Mouse (Mus musculus) spleen, adult 2 months (tissue): ENCODE measurements around the gene Slc25a38.

Experiments used
- CTCF ChIP-seq: fragments of 200-500 bp; IDR thresholded peaks from 2 replicates; pipeline ENCODE4 v1.5.1; 2011; ENCODE audit warnings: mild to moderate bottlenecking, inconsistent platforms; ENCODE audit not compliant: insufficient read depth, insufficient read length, insufficient replicate concordance; ENCODE audit errors: extremely low read depth
- POLR2A ChIP-seq: fragments of 200-500 bp; IDR thresholded peaks from 2 replicates; pipeline ENCODE4 v1.6.1; 2011; ENCODE audit warnings: low read depth, low read length, inconsistent platforms

GRCm38 (mm10) chr9:120134529-120135160 lies 24.5 kb downstream of the Slc25a38 start:
- TF ChIP-seq CTCF (no peak), POLR2A (no peak)
